Mouse (Mus musculus) ZHBTc4 (cell line): ENCODE measurements around the gene Hepacam2.
"Not testable (repeated sequence)": the region's sequence is repeated elsewhere in the genome, so short reads cannot be mapped to it uniquely, and the experiment has no call there.

Source experiments
- DNase-seq: peaks from one replicate; pipeline ENCODE4 v3.0.0-alpha.2; 2011; ENCODE audit warnings: low read depth, low spot score

The Hepacam2 gene

DNA sequence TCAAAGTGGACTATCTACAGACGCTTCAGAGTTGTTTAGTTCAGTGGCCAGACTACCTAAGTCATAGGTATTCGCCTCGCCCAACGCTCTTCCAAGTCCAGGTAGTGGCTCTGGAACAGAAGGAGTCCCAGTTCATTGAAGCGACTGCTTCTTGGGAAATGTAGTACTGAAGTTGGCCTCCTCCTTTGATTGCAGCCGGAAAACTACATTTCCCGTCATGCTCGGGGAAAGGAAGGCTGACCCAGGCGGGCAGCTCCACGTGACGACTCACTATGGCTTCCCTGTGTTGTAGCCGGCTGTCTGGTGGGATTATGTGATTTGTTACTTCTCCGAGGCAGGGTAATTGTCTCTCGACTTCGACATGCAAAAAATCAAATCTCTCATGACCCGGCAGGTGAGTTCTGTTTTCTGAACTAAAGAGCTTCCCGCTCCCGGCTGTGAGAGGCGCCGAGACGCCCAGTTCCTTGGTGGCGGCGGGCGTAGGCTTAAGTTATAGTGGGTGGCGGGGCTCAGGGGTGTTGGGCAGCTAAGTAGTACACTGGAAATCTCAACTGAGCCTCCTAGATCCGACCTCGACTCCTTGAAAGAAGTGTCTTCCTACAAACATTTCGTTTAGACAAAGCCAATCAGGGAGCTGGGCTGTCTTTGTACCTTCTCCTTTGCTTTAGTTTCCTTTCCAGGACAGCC, at the start of gene Hepacam2, which contains the start of gene Vps50:
TSS of gene Hepacam2 (minus strand) at position 137 of the 687 bp plus-strand sequence.
TSS of gene Vps50 (plus strand) at position 221 of the 687 bp plus-strand sequence.
- DNase-seq = peak; percentile 94

DNA sequence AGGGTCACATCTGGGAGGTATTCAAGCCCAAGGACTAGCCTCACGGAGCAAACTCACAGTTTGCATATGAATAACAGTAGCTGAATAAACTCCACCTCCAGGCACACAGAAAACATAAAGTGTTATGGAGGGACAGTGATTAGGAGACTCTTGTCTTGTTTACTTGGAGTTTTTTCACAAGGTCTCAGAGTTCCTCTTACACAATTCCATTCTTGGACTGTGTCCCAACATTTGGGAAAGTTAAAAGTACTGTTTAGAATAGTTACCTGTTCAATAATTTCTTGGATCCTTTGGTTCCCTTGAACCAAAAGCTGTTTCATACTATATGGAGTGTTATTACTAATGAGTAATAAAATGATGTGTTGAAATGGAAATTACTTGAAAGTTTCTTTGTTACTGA, 46.9 kb upstream of the Hepacam2 start:
- no peak for DNase-seq

DNA sequence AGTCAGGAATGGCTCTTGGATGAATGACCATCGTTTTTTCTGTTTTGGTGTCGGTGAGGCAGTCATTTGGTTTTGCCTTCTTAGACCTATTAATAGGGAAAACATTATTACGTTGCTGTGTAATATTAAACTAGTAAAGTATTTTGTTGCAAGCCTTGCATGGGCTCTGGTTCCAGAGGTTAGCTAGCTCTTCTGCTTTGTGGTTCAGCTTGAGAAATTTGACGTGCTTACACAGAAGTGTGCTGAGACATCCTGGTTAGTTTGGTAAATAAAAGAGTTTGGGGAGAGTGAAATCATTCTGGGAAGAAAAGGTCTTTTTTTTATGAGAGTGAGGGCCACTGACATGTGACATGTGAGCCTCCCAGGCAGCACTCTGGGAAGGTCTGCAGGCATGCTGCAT, 45.8 kb upstream of the Hepacam2 start:
- no peak for DNase-seq

DNA sequence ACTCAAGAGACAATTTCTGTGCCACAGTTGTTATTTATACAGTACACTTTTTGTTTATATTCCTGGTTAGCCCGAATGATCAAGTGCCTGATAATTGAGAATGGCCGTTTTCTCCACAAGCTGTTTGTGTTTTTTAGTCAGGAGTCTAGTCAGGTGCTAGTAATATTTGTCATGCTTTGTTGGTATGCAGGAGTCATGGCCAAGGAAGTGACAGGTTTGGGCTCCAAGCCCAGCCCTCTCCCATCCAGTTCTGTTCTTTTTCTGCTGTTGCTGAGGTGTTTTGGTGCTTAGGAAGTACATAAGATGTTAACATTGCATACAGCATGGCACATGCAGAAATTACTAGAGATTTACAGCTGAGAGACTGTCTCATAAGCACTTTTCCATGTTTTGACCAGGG, 41.4 kb upstream of the Hepacam2 start:
- DNase-seq = no peak

- no peak for DNase-seq
Observed at GRCm38 (mm10) chr6:3536048-3536447, 38.0 kb upstream of the Hepacam2 start.

GRCm38 (mm10) chr6:3531445-3531844, 33.3 kb upstream of the Hepacam2 start:
- DNase-seq = no peak

GRCm38 (mm10) chr6:3528198-3528597, 30.1 kb upstream of the Hepacam2 start:
- DNase-seq = no peak

DNA sequence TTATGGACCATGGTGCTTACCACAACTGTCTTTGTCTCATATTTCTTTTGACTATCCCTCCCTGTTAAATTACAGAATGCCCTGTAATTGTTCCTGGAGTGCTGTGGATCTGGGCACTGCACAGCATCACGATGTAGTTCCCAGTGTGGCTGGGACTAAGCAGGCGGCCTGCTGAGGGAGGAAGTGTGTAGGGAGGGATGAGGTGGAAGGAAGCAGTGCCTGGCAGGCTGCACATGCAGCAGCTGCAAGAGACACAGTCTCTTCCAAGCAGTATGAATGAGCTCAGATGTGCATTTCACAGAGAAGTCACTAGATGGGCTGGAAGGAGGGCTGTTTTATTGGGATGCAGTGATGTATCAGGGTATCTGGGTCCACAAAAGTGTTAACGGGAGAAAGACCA, 14.5 kb upstream of the Hepacam2 start:
- no peak for DNase-seq

GRCm38 (mm10) chr6:3511612-3512011, 13.5 kb upstream of the Hepacam2 start:
- no peak for DNase-seq

GRCm38 (mm10) chr6:3511116-3511515, 13.0 kb upstream of the Hepacam2 start:
- no peak for DNase-seq

DNA sequence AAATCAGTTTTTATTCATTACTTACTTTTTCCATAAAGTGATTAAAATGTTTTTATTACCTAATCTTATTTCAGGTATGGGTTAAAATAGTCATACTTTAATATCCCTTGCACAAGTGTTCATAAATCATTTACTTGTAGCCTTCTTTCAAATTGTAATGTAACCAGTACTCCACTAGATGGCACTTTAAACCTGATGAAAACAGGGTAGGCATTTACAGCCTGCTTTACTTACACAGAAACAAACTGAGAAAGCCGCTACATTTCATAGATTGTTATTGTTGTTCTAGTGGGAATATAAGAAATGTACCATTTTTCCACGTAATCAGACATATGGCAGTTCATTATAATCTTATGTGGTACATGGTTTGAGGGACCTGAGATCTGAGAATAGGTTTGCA, 11.7 kb upstream of the Hepacam2 start:
- peak; percentile 68 for DNase-seq

- DNase-seq = not testable (repeated sequence)
Observed at GRCm38 (mm10) chr6:3508151-3508550, 10.1 kb upstream of the Hepacam2 start.

GRCm38 (mm10) chr6:3507078-3507477, 9.0 kb upstream of the Hepacam2 start:
- no peak for DNase-seq

DNA sequence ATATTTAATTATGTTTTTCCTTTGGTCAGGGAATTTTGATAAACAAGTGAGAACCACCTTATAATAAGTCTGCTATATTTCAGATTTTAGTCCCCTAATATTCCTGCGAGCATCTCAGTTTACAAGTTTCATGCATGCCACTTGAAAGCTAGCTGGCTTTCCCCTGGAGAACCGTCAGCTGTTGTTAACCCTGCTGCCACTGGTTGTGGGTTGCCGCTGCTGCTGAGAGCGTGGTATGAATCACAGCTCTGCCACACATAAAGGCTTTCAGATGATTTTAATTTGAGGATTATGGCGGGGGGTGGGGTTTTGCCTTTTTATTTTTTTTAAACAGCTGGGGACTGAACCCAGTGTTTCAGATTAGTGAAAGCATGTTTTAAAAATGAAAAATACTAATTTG, 7.2 kb upstream of the Hepacam2 start:
- no peak for DNase-seq

DNA sequence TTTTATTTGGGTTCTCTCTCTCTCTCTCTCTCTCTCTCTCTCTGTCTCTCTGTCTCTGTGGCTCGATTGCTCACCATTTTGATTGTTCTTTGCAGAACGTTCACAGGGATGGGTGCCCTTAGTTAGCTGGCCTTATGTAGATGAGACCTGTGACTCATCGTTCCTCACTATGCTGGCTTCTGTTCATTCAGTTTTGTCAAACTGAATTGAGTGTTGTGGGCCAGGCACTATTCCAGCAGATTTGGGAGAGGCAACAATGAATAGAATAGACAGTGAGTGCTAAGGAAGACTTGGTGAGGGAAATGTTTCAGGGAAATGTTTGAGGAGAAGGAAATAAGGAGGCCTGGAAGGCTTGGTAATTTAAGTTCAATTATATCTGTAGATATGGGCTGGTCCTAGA, 2.2 kb upstream of the Hepacam2 start:
- DNase-seq = no peak

DNA sequence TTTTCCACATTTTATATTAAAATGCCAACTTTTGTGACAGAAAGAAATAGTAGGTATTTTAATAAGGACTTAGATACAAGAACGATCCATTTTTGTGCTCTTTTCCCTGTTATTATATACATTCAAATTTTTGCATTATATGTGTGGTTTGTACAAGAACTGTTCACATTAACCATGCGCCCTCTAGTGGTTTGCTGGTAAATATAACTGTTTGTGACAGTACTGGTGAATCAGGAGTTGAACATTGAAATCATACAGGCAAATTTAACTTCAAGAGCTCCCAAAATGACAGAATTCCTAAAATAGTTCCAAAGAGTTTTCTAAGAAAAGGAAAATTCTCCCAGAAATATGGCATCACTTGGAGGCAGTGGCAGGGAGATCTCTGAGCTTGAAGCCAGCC, 1.9 kb downstream of the Hepacam2 start:
- peak; percentile 64 for DNase-seq

- DNase-seq = no peak
Observed at GRCm38 (mm10) chr6:3494285-3494684, 3.8 kb downstream of the Hepacam2 start.

DNA sequence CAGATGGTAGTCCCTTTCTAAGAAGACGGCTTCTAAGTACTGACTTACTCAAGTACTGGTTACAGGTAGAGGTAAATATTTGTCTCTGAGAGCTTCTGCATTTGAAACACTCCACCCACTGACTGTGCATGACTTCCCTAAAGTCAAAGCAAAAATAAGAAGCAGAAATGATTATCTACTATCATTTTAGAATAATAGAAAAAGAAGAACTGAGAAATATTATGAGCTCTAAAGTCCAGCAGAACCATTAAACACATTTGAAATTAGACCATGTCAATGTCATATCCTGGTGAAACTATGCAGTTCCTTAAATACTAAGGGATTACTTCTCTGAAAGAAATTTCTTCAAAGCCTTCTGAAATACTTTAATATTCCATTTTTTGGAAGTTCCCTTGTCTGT, 10.7 kb downstream of the Hepacam2 start:
- no peak for DNase-seq

GRCm38 (mm10) chr6:3485133-3485532, 13.0 kb downstream of the Hepacam2 start:
- no peak for DNase-seq

DNA sequence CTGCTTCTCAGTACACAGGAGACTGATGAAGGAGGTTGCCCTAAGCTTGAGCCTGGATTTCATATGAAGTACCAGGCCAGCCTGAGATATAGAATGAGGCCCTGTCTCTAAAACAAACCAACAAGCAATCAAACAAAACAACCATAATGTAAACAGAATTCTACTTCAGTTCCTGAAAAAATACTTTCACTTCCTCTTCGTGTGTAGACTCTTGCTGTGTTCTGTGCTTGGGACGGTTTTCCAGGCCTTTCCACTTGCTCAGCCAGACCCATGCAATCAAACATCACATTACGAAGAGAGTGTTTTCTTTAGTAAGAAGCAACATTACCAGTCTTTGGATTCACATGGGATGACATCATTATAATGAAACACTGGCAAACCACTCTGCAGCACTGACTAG, 16.4 kb downstream of the Hepacam2 start:
- no peak for DNase-seq

- no peak for DNase-seq
Observed at GRCm38 (mm10) chr6:3479853-3480252, 18.2 kb downstream of the Hepacam2 start.

- DNase-seq = no peak
Observed at GRCm38 (mm10) chr6:3476299-3476698, 21.8 kb downstream of the Hepacam2 start.

DNA sequence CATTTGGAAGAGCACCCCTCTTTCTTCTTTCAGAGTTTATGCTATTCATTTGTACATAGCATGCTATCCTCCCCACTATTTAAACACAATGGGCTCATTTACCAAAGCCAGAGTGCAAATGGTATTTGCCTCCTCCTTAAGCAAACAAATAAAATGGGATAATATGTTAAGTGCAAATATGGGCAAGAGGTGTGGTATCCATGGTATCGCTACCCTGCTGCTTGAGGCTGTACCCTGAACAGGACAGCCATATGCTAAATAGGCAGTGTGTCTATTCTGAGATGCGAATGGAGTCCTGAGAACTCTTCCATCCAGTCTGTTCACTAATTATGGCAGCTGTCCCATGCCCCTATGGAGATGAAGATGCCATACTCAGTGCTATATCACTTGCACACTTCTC, 27.4 kb downstream of the Hepacam2 start:
- no peak for DNase-seq

DNA sequence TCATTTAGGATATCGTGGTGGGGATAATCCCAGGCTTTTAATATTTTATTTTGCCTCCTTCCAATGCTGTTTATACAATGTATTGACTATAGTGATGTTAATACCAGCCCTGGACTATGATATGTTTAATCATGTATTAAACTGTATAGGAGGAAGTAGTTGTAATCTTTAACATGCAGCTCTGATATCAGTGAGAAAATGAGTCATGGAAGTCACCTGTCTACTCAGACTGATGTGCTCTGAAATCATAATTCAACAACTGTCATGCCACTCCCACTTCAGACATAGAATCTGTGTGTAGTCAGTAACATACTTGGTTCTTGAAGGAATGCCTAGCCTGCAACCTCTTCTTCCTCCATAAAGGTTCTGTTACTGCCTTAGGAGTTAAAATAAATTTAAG, 29.5 kb downstream of the Hepacam2 start:
- no peak for DNase-seq
